Mouse (Mus musculus): ENCODE data around the gene Rsl1. TPM values are rescaled to one million over a fixed set of nuclear protein-coding genes. Genes with fewer than 3 reads are reported as not detected.
A peak's percentile ranks its signal among the peaks of the same experiment; 100 is the strongest.
"Not testable (repeated sequence)": the region's sequence is repeated elsewhere in the genome, so short reads cannot be mapped to it uniquely, and the experiment has no call there.

Gene Rsl1
- polyA plus RNA-seq (2015; fragmentation: Nextera tagmentation; extraction: Ambion mirVana) = 7.5 and 10.0 TPM in 2 replicates

GRCm38 (mm10) chr13:67172991-67173722, at the start of gene Rsl1:
Rsl1 (plus strand) TSS chr13:67173182.
- Histone ChIP-seq H3K4me2 (ENCODE audit: low read depth, low read length) (peak within 1 kb of the TSS; percentile 67), H3K27ac (ENCODE audit: low read length) (peak within 1 kb of the TSS; percentile 81), H3K4me3 (replicated peaks; ENCODE audit: low read length) (peak within 1 kb of the TSS; percentile 72), H3K9ac (ENCODE audit: low read length) (peak within 1 kb of the TSS; percentile 82)
- under 1% methylated on average over 17 of the region's 17 CpGs for WGBS
- not testable (repeated sequence) for H3K9me3 ChIP-seq (replicated peaks; ENCODE audit: control insufficient read depth, low read length); H3K27me3 ChIP-seq (ENCODE audit: control insufficient read depth, insufficient read depth, low read length); H3K36me3 ChIP-seq (ENCODE audit: control insufficient read depth, insufficient read depth, low read length); H3K4me1 ChIP-seq (ENCODE audit: control insufficient read depth, insufficient read depth, low read length)
- peak; percentile 97 for ATAC-seq (ENCODE audit: insufficient read depth, low FRiP score)

GRCm38 (mm10) chr13:67124460-67124859, 48.5 kb upstream of the Rsl1 start:
- Histone ChIP-seq H3K9me3 (replicated peaks; ENCODE audit: control insufficient read depth, low read length) (no peaks in the 10 kb centered on the region), H3K4me2 (ENCODE audit: low read depth, low read length) (no peak overlapping the region), H3K9ac (ENCODE audit: low read length) (no peak overlapping the region), H3K36me3 (ENCODE audit: control insufficient read depth, insufficient read depth, low read length) (no peaks in the 10 kb centered on the region), H3K27ac (ENCODE audit: low read length) (no peak overlapping the region), H3K27me3 (ENCODE audit: control insufficient read depth, insufficient read depth, low read length) (no peaks in the 10 kb centered on the region), H3K4me3 (replicated peaks; ENCODE audit: low read length) (no peak overlapping the region), H3K4me1 (ENCODE audit: control insufficient read depth, insufficient read depth, low read length) (0 out of 2 replicates have a peak, but pooled peaks cover 3% of the 10 kb centered on the region)
- ATAC-seq (ENCODE audit: insufficient read depth, low FRiP score) = no peak
- 76% methylated on average over 1 of the region's 1 CpGs for WGBS

- peak overlapping the region; percentile 80 for H3K4me2 ChIP-seq (ENCODE audit: low read depth, low read length)
- not testable (repeated sequence) for H3K36me3 ChIP-seq (ENCODE audit: control insufficient read depth, insufficient read depth, low read length); H3K4me1 ChIP-seq (ENCODE audit: control insufficient read depth, insufficient read depth, low read length); H3K9me3 ChIP-seq (replicated peaks; ENCODE audit: control insufficient read depth, low read length); ATAC-seq (ENCODE audit: insufficient read depth, low FRiP score); H3K27me3 ChIP-seq (ENCODE audit: control insufficient read depth, insufficient read depth, low read length); H3K4me3 ChIP-seq (replicated peaks; ENCODE audit: low read length); H3K27ac ChIP-seq (ENCODE audit: low read length); H3K9ac ChIP-seq (ENCODE audit: low read length)
- 73% methylated on average over 10 of the region's 10 CpGs for WGBS
These were observed 45.5 kb upstream of the Rsl1 start for GRCm38 (mm10) chr13:67127507-67127906.

- Histone ChIP-seq H3K4me1 (ENCODE audit: control insufficient read depth, insufficient read depth, low read length) (0 out of 2 replicates have a peak, but pooled peaks cover 3% of the 10 kb centered on the region), H3K9me3 (replicated peaks; ENCODE audit: control insufficient read depth, low read length) (no peaks in the 10 kb centered on the region), H3K4me3 (replicated peaks; ENCODE audit: low read length) (peak overlapping the region; percentile 67), H3K27me3 (ENCODE audit: control insufficient read depth, insufficient read depth, low read length) (no peaks in the 10 kb centered on the region), H3K27ac (ENCODE audit: low read length) (peak overlapping the region; percentile 48; the same call in 1 of the 2 replicates), H3K4me2 (ENCODE audit: low read depth, low read length) (peak overlapping the region; percentile 80), H3K36me3 (ENCODE audit: control insufficient read depth, insufficient read depth, low read length) (no peaks in the 10 kb centered on the region), H3K9ac (ENCODE audit: low read length) (peak overlapping the region; percentile 78)
- WGBS = under 1% methylated on average over 18 of the region's 18 CpGs
- peak; percentile 94 for ATAC-seq (ENCODE audit: insufficient read depth, low FRiP score)
These were observed 44.8 kb upstream of the Rsl1 start for GRCm38 (mm10) chr13:67128038-67128721.

- not testable (repeated sequence) for H3K9me3 ChIP-seq (replicated peaks; ENCODE audit: control insufficient read depth, low read length); H3K4me3 ChIP-seq (replicated peaks; ENCODE audit: low read length); H3K4me2 ChIP-seq (ENCODE audit: low read depth, low read length); H3K36me3 ChIP-seq (ENCODE audit: control insufficient read depth, insufficient read depth, low read length); H3K27me3 ChIP-seq (ENCODE audit: control insufficient read depth, insufficient read depth, low read length); H3K4me1 ChIP-seq (ENCODE audit: control insufficient read depth, insufficient read depth, low read length); H3K27ac ChIP-seq (ENCODE audit: low read length); ATAC-seq (ENCODE audit: insufficient read depth, low FRiP score); H3K9ac ChIP-seq (ENCODE audit: low read length)
- 54% methylated on average over 4 of the region's 4 CpGs for WGBS
These were observed 6.9 kb upstream of the Rsl1 start for GRCm38 (mm10) chr13:67166122-67166521.

GRCm38 (mm10) chr13:67173723-67174055, 707 bp downstream of the Rsl1 start:
- H3K4me1 ChIP-seq (ENCODE audit: control insufficient read depth, insufficient read depth, low read length) = no peaks in the 10 kb centered on the region
- no peaks in the 10 kb centered on the region for H3K9me3 ChIP-seq (replicated peaks; ENCODE audit: control insufficient read depth, low read length)
- WGBS = 13% methylated on average over 5 of the region's 5 CpGs
- H3K36me3 ChIP-seq (ENCODE audit: control insufficient read depth, insufficient read depth, low read length) = no peaks in the 10 kb centered on the region
- H3K4me3 ChIP-seq (replicated peaks; ENCODE audit: low read length) = peak overlapping the region; percentile 72
- ATAC-seq (ENCODE audit: insufficient read depth, low FRiP score) = peak; percentile 34; the same call in 1 of the 2 replicates
- H3K27me3 ChIP-seq (ENCODE audit: control insufficient read depth, insufficient read depth, low read length) = no peaks in the 10 kb centered on the region
- H3K4me2 ChIP-seq (ENCODE audit: low read depth, low read length) = peak overlapping the region; percentile 67
- no peak overlapping the region for H3K27ac ChIP-seq (ENCODE audit: low read length)
- H3K9ac ChIP-seq (ENCODE audit: low read length) = peak overlapping the region; percentile 82

- Histone ChIP-seq H3K9me3 (replicated peaks; ENCODE audit: control insufficient read depth, low read length) (no peaks in the 10 kb centered on the region), H3K36me3 (ENCODE audit: control insufficient read depth, insufficient read depth, low read length) (no peaks in the 10 kb centered on the region), H3K4me3 (replicated peaks; ENCODE audit: low read length) (peak within 1 kb of the TSS; percentile 91), H3K4me2 (ENCODE audit: low read depth, low read length) (peak within 1 kb of the TSS; percentile 57), H3K9ac (ENCODE audit: low read length) (peak within 1 kb of the TSS; percentile 89), H3K27ac (ENCODE audit: low read length) (peak within 1 kb of the TSS; percentile 49; the same call in 1 of the 2 replicates), H3K4me1 (ENCODE audit: control insufficient read depth, insufficient read depth, low read length) (no peaks in the 10 kb centered on the region), H3K27me3 (ENCODE audit: control insufficient read depth, insufficient read depth, low read length) (no peaks in the 10 kb centered on the region)
- 3% methylated on average over 13 of the region's 13 CpGs for WGBS
- ATAC-seq (ENCODE audit: insufficient read depth, low FRiP score) = peak; percentile 90
These were observed 21.4 kb downstream of the Rsl1 start, which contains the start of gene Zfp455 for GRCm38 (mm10) chr13:67194340-67194894. Zfp455 (plus strand) TSS chr13:67194506.

- H3K4me3 ChIP-seq (replicated peaks; ENCODE audit: low read length) = no peak overlapping the region
- no peak overlapping the region for H3K27ac ChIP-seq (ENCODE audit: low read length)
- no peak overlapping the region for H3K9ac ChIP-seq (ENCODE audit: low read length)
- H3K27me3 ChIP-seq (ENCODE audit: control insufficient read depth, insufficient read depth, low read length) = no peaks in the 10 kb centered on the region
- no peaks in the 10 kb centered on the region for H3K9me3 ChIP-seq (replicated peaks; ENCODE audit: control insufficient read depth, low read length)
- no peak overlapping the region for H3K4me2 ChIP-seq (ENCODE audit: low read depth, low read length)
- 67% methylated on average over 3 of the region's 3 CpGs for WGBS
- no peaks in the 10 kb centered on the region for H3K4me1 ChIP-seq (ENCODE audit: control insufficient read depth, insufficient read depth, low read length)
- no peaks in the 10 kb centered on the region for H3K36me3 ChIP-seq (ENCODE audit: control insufficient read depth, insufficient read depth, low read length)
- no peak for ATAC-seq (ENCODE audit: insufficient read depth, low FRiP score)
These were observed 28.7 kb downstream of the Rsl1 start for GRCm38 (mm10) chr13:67201656-67202055.

GRCm38 (mm10) chr13:67214015-67214607, 41.1 kb downstream of the Rsl1 start:
- Histone ChIP-seq H3K27me3 (ENCODE audit: control insufficient read depth, insufficient read depth, low read length) (no peaks in the 10 kb centered on the region), H3K27ac (ENCODE audit: low read length) (no peak overlapping the region), H3K9me3 (replicated peaks; ENCODE audit: control insufficient read depth, low read length) (no peaks in the 10 kb centered on the region), H3K4me3 (replicated peaks; ENCODE audit: low read length) (no peak overlapping the region), H3K36me3 (ENCODE audit: control insufficient read depth, insufficient read depth, low read length) (no peaks in the 10 kb centered on the region), H3K4me1 (ENCODE audit: control insufficient read depth, insufficient read depth, low read length) (no peaks in the 10 kb centered on the region), H3K4me2 (ENCODE audit: low read depth, low read length) (no peak overlapping the region), H3K9ac (ENCODE audit: low read length) (no peak overlapping the region)
- no peak for ATAC-seq (ENCODE audit: insufficient read depth, low FRiP score)
- WGBS = 59% methylated on average over 4 of the region's 4 CpGs
